Mouse (Mus musculus) left cerebral cortex, postnatal 4 days (tissue): ENCODE measurements at regions not wholly inside any gene's neighbourhood (a gene's known extent, or its start where the extent isn't known, plus 50 kb on each side); places are given as distances from the start of the nearest gene placed in this dataset.
A peak's percentile ranks its signal among the peaks of the same experiment; 100 is the strongest.

Experiments
- DNase-seq: peaks from one replicate; pipeline ENCODE4 v3.0.0-alpha.2; 2022
- intact Hi-C: fragments of 180-260 bp; cut with DNase I; formaldehyde crosslinking; loops from one replicate; pipeline ENCODE4 v1.15.1; 2025

GRCm38 (mm10) chr12:10571643-10572377 lies 181.2 kb downstream of the Rdh14 start:
- no peak for DNase-seq

GRCm38 (mm10) chr12:10572378-10572650 lies 181.7 kb downstream of the Rdh14 start:
- no peak for DNase-seq
- intact Hi-C loops = no loop called here

More at GRCm38 (mm10) chr12:10571643-10572377, 181.2 kb downstream of the Rdh14 start:
- intact Hi-C loops = no loop called here

- intact Hi-C loops = no loop called here
- DNase-seq = no peak
Observed at GRCm38 (mm10) chr12:10573381-10573780, 182.8 kb downstream of the Rdh14 start.

- no peak for DNase-seq
- intact Hi-C loops = no loop called here
Observed at GRCm38 (mm10) chr12:10582840-10583614, 192.5 kb downstream of the Rdh14 start.

- no peak for DNase-seq
- intact Hi-C loops = no loop called here
Observed at GRCm38 (mm10) chr12:10584026-10584425, 193.5 kb downstream of the Rdh14 start.

GRCm38 (mm10) chr12:10589537-10589936 lies 199.0 kb downstream of the Rdh14 start:
- DNase-seq = peak; percentile 60

GRCm38 (mm10) chr12:10597976-10598746 lies 207.6 kb downstream of the Rdh14 start:
- DNase-seq = peak; percentile 59
- intact Hi-C loops = loop anchor here (5.0 kb wide), 1 partner anchor 579 kb away; no protein-coding TSS in a partner anchor

More at GRCm38 (mm10) chr12:10589537-10589936, 199.0 kb downstream of the Rdh14 start:
- intact Hi-C loops = loop anchor here (5.0 kb wide), 3 partner anchors 152 to 1537 kb away; no protein-coding TSS in a partner anchor

- DNase-seq = no peak
- intact Hi-C loops = no loop called here
Observed at GRCm38 (mm10) chr12:10600111-10600510, 209.5 kb downstream of the Rdh14 start.

GRCm38 (mm10) chr12:10618319-10618718 lies 227.7 kb downstream of the Rdh14 start:
- intact Hi-C loops = no loop called here

GRCm38 (mm10) chr12:10620541-10620940 lies 230.0 kb downstream of the Rdh14 start:
- intact Hi-C loops = no loop called here
- no peak for DNase-seq

More at GRCm38 (mm10) chr12:10618319-10618718, 227.7 kb downstream of the Rdh14 start:
- DNase-seq = no peak

GRCm38 (mm10) chr12:10638591-10638990 lies 248.0 kb downstream of the Rdh14 start:
- peak; percentile 3 for DNase-seq
- intact Hi-C loops = no loop called here

- peak; percentile 36 for DNase-seq
- intact Hi-C loops = no loop called here
Observed at GRCm38 (mm10) chr12:10654466-10655184, 264.1 kb downstream of the Rdh14 start.

GRCm38 (mm10) chr12:10655185-10655544 lies 264.6 kb downstream of the Rdh14 start:
- intact Hi-C loops = no loop called here
- no peak for DNase-seq

- no peak for DNase-seq
- intact Hi-C loops = no loop called here
Observed at GRCm38 (mm10) chr12:10658826-10659225, 268.3 kb downstream of the Rdh14 start.

- intact Hi-C loops = no loop called here
- no peak for DNase-seq
Observed at GRCm38 (mm10) chr12:10686747-10687146, 296.2 kb downstream of the Rdh14 start.
